Mouse (Mus musculus) midbrain, embryonic 14.5 days (tissue): ENCODE measurements at regions not wholly inside any gene's neighbourhood (a gene's known extent, or its start where the extent isn't known, plus 50 kb on each side); places are given as distances from the start of the nearest gene placed in this dataset.

Experiments used
- ATAC-seq: fragments of 200-750 bp; cut with Nextera tagmentation; 2 replicates; pipeline ENCODE4 v1.8.0; 2017; ENCODE audit warnings: moderate number of reproducible peaks, moderate library complexity; ENCODE audit not compliant: low FRiP score, low TSS enrichment
- DNase-seq: peaks from one replicate; pipeline ENCODE4 v3.0.0-alpha.2; 2015
- H3K27ac ChIP-seq: fragments of 300-500 bp; sonication (generic); replicated peaks from 2 replicates; pipeline ENCODE4 v1.5.1; 2014; ENCODE audit warnings: mild to moderate bottlenecking, low read depth, low read length, moderate library complexity
- H3K27me3 ChIP-seq: fragments of 300-500 bp; sonication (generic); 2 replicates; pipeline ENCODE4 v1.6.1; 2014; ENCODE audit warnings: low read length, control low read depth, mixed read lengths; ENCODE audit not compliant: control insufficient read depth, insufficient read depth
- H3K36me3 ChIP-seq: fragments of 300-500 bp; sonication (generic); 2 replicates; pipeline ENCODE4 v1.6.1; 2014; ENCODE audit warnings: low read length, control low read depth; ENCODE audit not compliant: control insufficient read depth, insufficient read depth
- H3K4me1 ChIP-seq: fragments of 300-500 bp; sonication (generic); 2 replicates; pipeline ENCODE4 v1.6.1; 2014; ENCODE audit warnings: mild to moderate bottlenecking, antibody characterized with exemption, low read length, control low read depth; ENCODE audit not compliant: control insufficient read depth, insufficient read depth
- H3K4me2 ChIP-seq: fragments of 300-500 bp; sonication (generic); 2 replicates; pipeline ENCODE4 v1.6.1; 2014; ENCODE audit warnings: mild to moderate bottlenecking, low read length, moderate library complexity
- H3K4me3 ChIP-seq: fragments of 300-500 bp; sonication (generic); replicated peaks from 2 replicates; pipeline ENCODE4 v1.5.1; 2014; ENCODE audit warnings: low read depth, low read length
- H3K9ac ChIP-seq: fragments of 300-500 bp; sonication (generic); replicated peaks from 2 replicates; pipeline ENCODE4 v1.6.1; 2014; ENCODE audit warnings: mild to moderate bottlenecking, low read length, moderate library complexity
- H3K9me3 ChIP-seq: fragments of 300-500 bp; sonication (generic); 2 replicates; pipeline ENCODE4 v1.6.1; 2016; ENCODE audit warnings: low read length, control low read depth, mixed read lengths; ENCODE audit not compliant: control insufficient read depth
- WGBS: fragments of 180-500 bp; shearing (Covaris S2); extraction: QIAGEN DNeasy Blood & Tissue Kit; methylation state at CpG from one replicate; pipeline ENCODE4 v1.1.7; 2014; 5-methylcytosine and 5-hydroxymethylcytosine counted together

DNA sequence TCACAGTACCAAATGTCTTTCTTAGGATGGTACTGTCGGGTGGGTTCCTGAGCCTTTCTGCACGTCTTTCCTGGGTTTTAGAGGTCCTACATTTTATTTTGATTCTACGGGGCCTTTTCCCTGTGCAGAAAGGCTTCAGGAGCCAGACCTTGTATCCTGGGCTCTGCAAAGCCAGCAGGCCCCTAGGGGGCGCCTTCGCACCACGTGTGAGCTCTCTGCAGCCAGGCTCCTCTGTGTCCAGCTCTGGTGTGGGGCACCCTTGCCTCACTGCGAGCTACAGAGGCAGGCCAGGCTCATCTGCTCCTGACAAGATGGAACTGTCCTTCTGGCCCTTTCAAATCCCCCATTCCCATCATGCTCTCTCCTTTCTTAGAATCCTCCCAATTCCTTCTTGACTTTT, 53.3 kb upstream of the Usp3 start:
- H3K4me1 ChIP-seq = no peaks in the 10 kb centered on the region
- peak; percentile 93 for DNase-seq
- no peak overlapping the region for H3K27ac ChIP-seq
- no peak overlapping the region for H3K4me3 ChIP-seq
- no peaks in the 10 kb centered on the region for H3K27me3 ChIP-seq
- no peak overlapping the region for H3K9ac ChIP-seq
- ATAC-seq = no peak
- H3K36me3 ChIP-seq = no peaks in the 10 kb centered on the region
- H3K9me3 ChIP-seq = no peaks in the 10 kb centered on the region
- H3K4me2 ChIP-seq = no peak overlapping the region
- WGBS = 16% methylated on average over 7 of the region's 7 CpGs

DNA sequence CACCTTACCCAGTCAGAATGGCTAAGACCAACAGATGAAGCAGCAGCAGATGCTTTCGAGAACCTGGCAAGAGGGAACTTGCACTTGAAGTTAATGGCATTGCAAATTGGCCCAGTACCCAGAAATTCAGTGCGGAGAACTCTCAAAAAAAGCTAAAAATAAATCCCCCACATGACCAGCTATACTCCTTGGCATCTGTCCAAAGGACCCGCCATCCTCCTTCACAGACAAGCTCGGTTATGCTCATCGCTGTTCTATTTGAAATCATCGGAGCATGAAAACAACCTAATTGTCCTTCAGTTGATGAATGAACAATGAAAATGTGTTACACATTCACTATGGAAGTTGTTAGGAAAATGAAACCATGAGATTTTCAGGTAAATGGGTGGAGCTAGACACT, 58.4 kb upstream of the Usp3 start:
- no peaks in the 10 kb centered on the region for H3K27me3 ChIP-seq
- no peaks in the 10 kb centered on the region for H3K9me3 ChIP-seq
- H3K36me3 ChIP-seq = no peaks in the 10 kb centered on the region
- H3K4me1 ChIP-seq = 0 out of 2 replicates have a peak, but pooled peaks cover 3% of the 10 kb centered on the region
- ATAC-seq = no peak
- peak; percentile 66 for DNase-seq
- no peak overlapping the region for H3K9ac ChIP-seq
- H3K27ac ChIP-seq = no peak overlapping the region
- H3K4me2 ChIP-seq = no peak overlapping the region
- H3K4me3 ChIP-seq = no peak overlapping the region
- 25% methylated on average over 6 of the region's 6 CpGs for WGBS

DNA sequence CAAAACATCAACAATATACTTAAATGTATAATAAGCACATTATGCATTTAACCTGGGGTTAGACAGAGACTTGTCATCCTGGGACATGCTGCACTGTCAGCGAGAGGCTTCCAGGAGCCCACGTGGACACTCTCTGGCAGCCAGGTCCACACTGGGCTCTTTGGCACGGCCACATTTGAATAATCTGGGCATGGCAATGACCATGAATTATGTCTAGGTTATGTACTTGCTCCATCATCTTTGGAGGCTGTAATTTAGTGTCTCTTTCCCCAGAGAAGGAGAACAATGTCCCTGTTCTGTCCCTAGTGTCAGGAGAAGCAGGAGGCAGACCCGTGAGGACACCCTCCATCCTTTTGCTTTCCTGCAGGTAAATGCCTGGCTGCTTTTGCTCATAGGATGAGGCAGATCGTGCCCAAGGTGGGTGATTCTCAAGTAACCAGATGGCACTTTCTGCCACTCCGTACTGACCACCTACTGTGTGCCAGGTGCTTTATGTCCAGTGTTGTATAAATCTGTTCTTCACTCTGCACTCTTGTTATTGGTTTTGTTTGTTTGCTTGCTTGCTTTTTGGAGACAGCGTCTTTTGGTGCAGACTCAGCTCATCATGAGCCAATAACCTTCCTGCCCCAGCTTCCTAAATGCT, 56.2 kb upstream of the Car12 start:
- ATAC-seq = no peak
- DNase-seq = no peak
- Histone ChIP-seq H3K9me3 (no peaks in the 10 kb centered on the region), H3K4me2 (no peak overlapping the region), H3K4me1 (no peaks in the 10 kb centered on the region), H3K27me3 (no peaks in the 10 kb centered on the region), H3K36me3 (no peaks in the 10 kb centered on the region), H3K27ac (no peak overlapping the region), H3K4me3 (no peak overlapping the region), H3K9ac (no peak overlapping the region)
- WGBS = 81% methylated on average over 7 of the region's 7 CpGs

DNA sequence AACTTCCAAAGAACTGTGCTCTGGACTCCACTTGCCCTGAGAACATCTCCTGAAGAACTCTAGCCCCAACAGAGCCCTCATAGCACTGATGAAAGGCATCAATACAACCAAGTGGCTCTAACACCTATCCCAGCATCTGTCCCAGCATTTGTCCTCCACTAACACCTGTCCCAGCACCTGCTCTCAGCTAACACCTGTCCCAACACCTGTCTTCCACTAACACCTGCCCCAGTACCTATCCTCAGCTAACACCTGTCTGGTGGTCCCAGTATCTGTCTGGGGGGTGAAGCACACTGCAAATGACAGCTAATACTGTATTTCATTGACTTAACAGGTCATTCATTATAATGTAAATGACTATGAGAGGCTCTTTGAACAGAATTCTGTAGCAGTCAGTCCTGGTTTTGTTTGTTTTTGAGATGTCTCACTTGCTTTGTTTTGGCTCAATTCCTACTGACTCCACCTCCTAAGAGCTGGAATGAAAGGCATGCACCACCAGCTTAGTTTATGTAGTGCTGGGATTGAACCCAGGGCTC, 54.7 kb upstream of the Car12 start:
- DNase-seq = no peak
- no peak overlapping the region for H3K9ac ChIP-seq

DNA sequence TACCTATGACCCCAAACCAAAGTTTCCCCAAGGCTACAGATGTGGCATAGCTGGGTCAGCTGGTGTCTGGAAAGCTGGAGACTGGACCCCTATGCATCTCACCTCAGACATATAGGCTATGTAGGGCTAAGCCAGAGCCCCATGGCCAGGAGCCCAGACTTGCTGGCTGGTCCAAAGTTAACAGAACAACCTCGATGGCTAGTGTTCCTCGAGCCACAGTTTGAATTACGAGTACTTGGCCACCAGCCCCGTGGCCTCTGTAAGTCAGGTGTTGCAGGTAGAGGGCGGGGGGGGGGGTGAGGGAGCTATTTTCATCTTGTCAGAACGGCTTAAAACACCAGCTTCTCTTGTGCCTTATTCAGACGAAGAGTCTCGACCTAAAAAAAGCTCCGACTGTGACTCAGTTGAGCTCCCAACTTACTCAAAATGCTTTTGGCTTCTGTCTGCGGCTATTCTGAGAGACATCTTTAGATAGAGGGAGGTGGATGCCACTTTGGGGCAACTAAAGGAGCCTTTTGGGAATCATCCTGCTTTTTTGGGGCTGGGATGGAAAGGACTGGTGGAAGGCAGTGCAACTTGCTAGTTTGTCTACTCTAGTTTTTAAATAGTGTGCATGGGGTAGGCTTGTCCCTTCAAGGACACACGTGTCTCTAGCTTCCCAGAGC, 53.6 kb upstream of the Car12 start:
- H3K9ac ChIP-seq = no peak overlapping the region
- no peaks in the 10 kb centered on the region for H3K36me3 ChIP-seq
- no peak overlapping the region for H3K27ac ChIP-seq
- ATAC-seq (no peak), DNase-seq (no peak)
- no peaks in the 10 kb centered on the region for H3K27me3 ChIP-seq
- 92% methylated on average over 11 of the region's 11 CpGs for WGBS
- H3K9me3 ChIP-seq = no peaks in the 10 kb centered on the region; the same call in 1 of the 2 replicates
- no peaks in the 10 kb centered on the region for H3K4me1 ChIP-seq
- no peak overlapping the region for H3K4me3 ChIP-seq
- H3K4me2 ChIP-seq = no peak overlapping the region

More for the DNA sequence above, 54.7 kb upstream of the Car12 start:
- Histone ChIP-seq H3K27me3 (no peaks in the 10 kb centered on the region), H3K4me1 (no peaks in the 10 kb centered on the region), H3K4me3 (no peak overlapping the region), H3K4me2 (no peak overlapping the region), H3K27ac (no peak overlapping the region), H3K9me3 (no peaks in the 10 kb centered on the region), H3K36me3 (no peaks in the 10 kb centered on the region)
- ATAC-seq = no peak

DNA sequence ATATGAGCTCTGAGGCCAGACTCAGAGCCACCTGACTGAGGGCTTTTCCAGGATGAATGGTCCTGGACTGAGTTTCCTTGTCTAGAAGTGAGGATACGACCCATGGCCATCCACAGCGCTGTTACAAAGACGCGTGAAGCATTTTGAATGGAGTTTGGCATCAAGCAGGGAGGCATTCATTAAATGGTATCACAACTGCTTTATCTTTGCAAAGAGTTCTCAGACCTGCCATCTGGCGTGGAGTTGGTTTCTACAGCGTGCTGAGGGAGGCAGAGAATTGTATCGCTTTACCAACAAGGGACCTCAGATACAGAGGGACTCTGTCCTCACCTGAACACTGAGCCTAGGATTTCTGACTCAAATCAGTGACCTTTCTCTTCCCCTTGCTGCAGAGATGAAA, 51.9 kb upstream of the Car12 start:
- Histone ChIP-seq H3K9ac (no peak overlapping the region), H3K27me3 (no peaks in the 10 kb centered on the region), H3K4me1 (no peaks in the 10 kb centered on the region), H3K4me2 (no peak overlapping the region), H3K27ac (no peak overlapping the region), H3K9me3 (no peaks in the 10 kb centered on the region; the same call in 1 of the 2 replicates), H3K36me3 (no peaks in the 10 kb centered on the region), H3K4me3 (no peak overlapping the region)
- WGBS = 80% methylated on average over 7 of the region's 7 CpGs
- ATAC-seq = no peak
- DNase-seq = no peak

DNA sequence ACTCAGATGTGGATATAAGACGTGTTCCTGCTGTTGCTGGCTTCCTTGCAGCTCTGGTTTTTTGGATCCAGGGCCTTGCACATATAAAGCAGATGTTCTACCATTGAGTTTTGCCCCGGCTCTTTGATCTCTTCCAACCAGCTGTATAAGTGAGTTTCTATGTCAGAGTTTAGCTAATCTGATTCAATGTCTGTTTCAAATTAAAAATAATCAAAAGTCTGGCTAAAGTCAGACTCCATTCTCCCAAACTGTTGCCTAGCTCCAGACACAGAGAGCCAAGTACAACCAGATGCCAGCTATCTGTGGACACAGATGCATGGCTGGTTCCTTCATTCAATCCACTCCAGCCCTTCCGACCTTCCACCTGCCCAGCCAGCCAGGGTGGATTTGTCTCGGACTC, 51.0 kb upstream of the Car12 start:
- no peaks in the 10 kb centered on the region for H3K27me3 ChIP-seq
- 78% methylated on average over 4 of the region's 4 CpGs for WGBS
- H3K27ac ChIP-seq = no peak overlapping the region
- no peak overlapping the region for H3K4me3 ChIP-seq
- DNase-seq (no peak), ATAC-seq (no peak)
- H3K9ac ChIP-seq = no peak overlapping the region
- H3K4me1 ChIP-seq = no peaks in the 10 kb centered on the region
- H3K9me3 ChIP-seq = no peaks in the 10 kb centered on the region; the same call in 1 of the 2 replicates
- no peaks in the 10 kb centered on the region for H3K36me3 ChIP-seq
- no peak overlapping the region for H3K4me2 ChIP-seq
